Mouse (Mus musculus): ENCODE results near the gene Gm5901.
"Not testable (repeated sequence)": the region's sequence is repeated elsewhere in the genome, so short reads cannot be mapped to it uniquely, and the experiment has no call there.

Gene Gm5901

DNA sequence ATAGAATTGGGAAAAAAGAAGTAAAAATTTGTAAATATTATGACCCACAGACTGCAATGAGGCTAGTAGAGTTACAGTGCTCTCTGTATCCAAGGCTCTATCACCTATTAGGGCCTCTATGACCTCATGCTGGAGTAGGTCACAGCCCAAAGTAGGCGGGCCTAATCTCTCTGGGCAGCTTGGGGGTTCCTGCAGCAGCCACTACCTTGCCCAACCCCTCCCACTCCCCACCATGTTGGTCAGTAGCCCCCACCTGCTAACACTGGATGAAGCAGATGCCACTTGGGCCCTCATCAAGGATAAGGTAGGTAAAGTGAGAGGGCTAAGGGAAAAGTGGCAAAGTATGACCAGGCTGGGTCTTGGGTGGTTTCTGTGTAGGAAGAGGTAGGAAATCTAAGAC is at the start of gene Gm5901:
TSS of gene Gm5901 (plus strand) at position 173 of the 400 bp plus-strand sequence.
- DNase-seq (ENCODE audit: low spot score in 2 of 2): no peak

GRCm38 (mm10) chr7:105325302-105325701 is 49.5 kb upstream of the Gm5901 start:
- DNase-seq (ENCODE audit: low spot score in 2 of 2): no peak

- DNase-seq (ENCODE audit: low spot score in 2 of 2): no peak
These were observed 40.8 kb upstream of the Gm5901 start, which contains the start of gene Olfr690 for GRCm38 (mm10) chr7:105334004-105334403. TSS of gene Olfr690 (minus strand) at chr7:105334104.

GRCm38 (mm10) chr7:105342170-105342569 is 32.7 kb upstream of the Gm5901 start, which contains the start of gene Olfr691:
TSS of gene Olfr691 (minus strand) at chr7:105342270.
- DNase-seq (ENCODE audit: low spot score in 2 of 2): no peak

GRCm38 (mm10) chr7:105342752-105343151 is 32.1 kb upstream of the Gm5901 start:
- no peak for DNase-seq (ENCODE audit: low spot score in 2 of 2)

GRCm38 (mm10) chr7:105356064-105356463 is 18.8 kb upstream of the Gm5901 start:
- not testable (repeated sequence) for DNase-seq (ENCODE audit: low spot score in 2 of 2)

DNA sequence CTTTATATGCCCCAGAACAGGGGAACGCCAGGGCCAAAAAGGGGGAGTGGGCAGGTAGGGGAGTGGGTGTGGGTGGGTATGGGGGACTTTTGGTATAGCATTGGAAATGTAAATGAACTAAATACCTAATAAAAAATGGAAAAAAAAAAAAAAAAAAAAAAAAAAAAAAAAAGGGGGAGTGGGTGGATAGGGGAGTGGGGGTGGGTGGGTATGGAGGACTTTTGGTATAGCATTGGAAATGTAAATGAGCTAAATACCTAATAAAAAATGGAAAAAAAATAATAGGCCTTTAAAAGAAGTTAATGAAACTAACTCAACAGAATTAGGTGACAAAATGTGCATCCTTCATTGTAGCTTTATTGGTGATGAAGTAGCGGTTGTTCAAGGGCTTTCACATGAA is 18.4 kb upstream of the Gm5901 start:
- not testable (repeated sequence) for DNase-seq (ENCODE audit: low spot score in 2 of 2)

GRCm38 (mm10) chr7:105361713-105362112 is 13.1 kb upstream of the Gm5901 start:
- no peak for DNase-seq (ENCODE audit: low spot score in 2 of 2)

DNA sequence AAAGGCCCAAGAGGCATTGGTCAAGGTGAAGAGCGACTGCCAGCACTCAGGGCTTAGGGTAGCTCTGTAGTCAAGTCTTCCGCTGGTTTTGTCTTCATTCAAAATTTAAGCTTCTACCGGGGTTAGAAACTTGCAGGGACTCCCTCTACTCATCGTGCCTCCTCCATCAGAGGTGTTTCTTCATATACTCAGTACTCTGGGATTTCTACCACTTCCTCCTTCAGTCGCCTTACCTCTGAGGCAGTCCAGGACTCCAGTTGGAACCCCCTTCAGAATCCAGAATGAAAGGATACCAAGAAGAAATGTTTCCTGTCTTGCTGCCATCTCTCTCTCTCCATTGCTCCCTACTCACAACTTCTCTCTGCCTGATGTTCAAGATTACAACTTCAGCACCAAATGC is 7.6 kb upstream of the Gm5901 start:
- no peak for DNase-seq (ENCODE audit: low spot score in 2 of 2)

DNA sequence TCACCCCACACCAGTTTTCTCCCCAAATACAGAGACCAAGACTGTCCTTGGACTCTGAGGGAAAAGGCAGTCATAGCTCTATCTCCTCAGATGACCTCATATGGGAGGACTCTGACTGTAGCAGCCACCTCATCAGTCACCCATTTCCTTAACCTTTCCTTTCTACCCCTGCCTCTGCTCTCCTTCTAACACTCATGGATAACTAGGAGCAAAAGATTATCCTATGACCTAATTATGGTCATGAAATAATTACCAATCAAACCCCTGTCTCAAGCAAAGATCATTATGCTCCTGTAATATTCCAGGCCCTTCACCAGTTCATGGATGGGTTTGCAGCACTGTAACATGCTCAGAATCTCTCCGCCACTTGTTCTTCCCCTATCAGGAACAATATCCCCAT is 6.9 kb upstream of the Gm5901 start, which contains the start of gene Olfr692:
TSS of gene Olfr692 (plus strand) at position 301 of the 400 bp plus-strand sequence.
- DNase-seq (ENCODE audit: low spot score in 2 of 2): no peak

GRCm38 (mm10) chr7:105368521-105368920 is 6.3 kb upstream of the Gm5901 start:
- DNase-seq (ENCODE audit: low spot score in 2 of 2): no peak

DNA sequence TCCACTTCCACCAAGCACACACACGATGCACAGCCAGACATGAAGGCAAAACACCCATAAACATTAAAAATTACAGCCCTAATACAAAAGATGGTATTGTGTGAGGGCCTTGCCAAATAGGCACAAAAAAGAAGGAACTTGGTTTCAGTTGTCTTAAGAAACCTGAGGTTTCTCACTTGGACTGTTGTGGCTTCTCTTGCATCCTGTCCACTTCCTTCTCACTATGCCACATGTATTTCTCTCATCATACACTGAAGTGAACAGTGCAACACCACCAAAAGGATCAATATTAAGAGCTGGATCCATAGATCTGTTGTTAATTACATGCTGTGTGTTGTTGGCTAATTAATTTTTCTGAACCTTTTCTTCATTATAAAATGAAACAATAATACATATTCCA is 1.9 kb upstream of the Gm5901 start:
- no peak for DNase-seq (ENCODE audit: low spot score in 2 of 2)

DNA sequence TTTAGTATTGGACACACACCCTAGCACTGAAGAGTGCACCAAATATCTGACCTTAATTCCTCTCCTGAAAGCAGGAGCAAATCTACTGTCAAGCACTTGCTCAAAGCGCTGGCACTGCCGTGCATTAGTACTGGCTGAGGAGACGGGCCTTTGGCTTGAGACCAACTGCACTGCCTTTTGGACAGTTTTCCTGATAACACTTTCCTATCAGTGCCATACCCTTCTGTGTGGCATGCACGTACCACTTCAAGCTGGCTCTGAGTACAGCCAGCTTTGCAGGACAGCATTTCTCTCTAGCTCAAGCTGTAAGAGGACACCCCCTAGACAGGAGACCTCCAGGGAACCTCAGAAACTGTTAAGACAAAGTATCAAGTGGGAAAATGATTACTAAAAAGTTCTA is 1.3 kb upstream of the Gm5901 start:
- no peak for DNase-seq (ENCODE audit: low spot score in 2 of 2)

GRCm38 (mm10) chr7:105373976-105374375 is 862 bp upstream of the Gm5901 start:
- no peak for DNase-seq (ENCODE audit: low spot score in 2 of 2)

DNA sequence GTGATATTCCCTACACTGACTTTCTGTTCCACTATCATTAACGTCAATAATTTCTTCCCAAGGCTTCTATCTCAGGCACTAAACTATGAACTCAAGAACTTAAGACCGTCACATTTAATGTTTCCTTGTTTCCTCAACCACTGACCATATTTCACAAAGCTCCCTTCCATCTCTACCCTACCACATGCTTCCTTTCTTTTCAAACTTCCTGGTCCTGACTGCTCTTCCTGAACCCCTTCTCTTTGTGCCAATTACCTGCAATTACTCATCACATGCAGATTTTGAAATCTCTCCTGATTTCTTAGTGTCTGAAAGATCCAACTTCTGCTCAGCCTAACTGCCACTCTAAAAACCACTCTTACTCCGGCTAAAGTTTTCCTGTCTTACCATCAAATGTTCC is 5.5 kb downstream of the Gm5901 start:
- no peak for DNase-seq (ENCODE audit: low spot score in 2 of 2)

- DNase-seq (ENCODE audit: low spot score in 2 of 2): no peak
These were observed 12.9 kb downstream of the Gm5901 start for GRCm38 (mm10) chr7:105387696-105388095.

DNA sequence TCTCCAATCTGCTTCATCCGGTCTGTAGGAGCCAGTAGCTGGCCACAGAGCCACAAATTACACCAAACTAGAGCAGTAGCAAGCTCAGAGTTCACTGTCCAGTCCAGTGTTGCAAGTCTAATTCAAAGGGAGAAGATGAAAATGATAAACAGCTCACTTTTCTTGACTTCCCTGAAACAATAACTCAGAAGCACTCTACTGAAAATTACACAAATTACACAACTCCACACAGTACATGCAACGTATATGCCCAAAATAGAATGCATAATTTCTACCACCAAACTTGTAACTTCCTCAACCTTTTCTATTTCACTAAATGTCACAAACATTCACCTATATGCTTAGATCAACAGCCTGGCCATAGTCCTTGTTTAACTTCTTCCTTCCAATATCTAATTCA is 15.4 kb downstream of the Gm5901 start:
- no peak for DNase-seq (ENCODE audit: low spot score in 2 of 2)

GRCm38 (mm10) chr7:105394606-105395005 is 19.8 kb downstream of the Gm5901 start:
- no peak for DNase-seq (ENCODE audit: low spot score in 2 of 2)

- no peak for DNase-seq (ENCODE audit: low spot score in 2 of 2)
These were observed 20.4 kb downstream of the Gm5901 start for GRCm38 (mm10) chr7:105395131-105395820.

GRCm38 (mm10) chr7:105396126-105396525 is 21.3 kb downstream of the Gm5901 start:
- DNase-seq (ENCODE audit: low spot score in 2 of 2): no peak

- DNase-seq (ENCODE audit: low spot score in 2 of 2): peak in 1 of 2 experiments; percentile 8
These were observed 24.5 kb downstream of the Gm5901 start for GRCm38 (mm10) chr7:105399058-105399934.

DNA sequence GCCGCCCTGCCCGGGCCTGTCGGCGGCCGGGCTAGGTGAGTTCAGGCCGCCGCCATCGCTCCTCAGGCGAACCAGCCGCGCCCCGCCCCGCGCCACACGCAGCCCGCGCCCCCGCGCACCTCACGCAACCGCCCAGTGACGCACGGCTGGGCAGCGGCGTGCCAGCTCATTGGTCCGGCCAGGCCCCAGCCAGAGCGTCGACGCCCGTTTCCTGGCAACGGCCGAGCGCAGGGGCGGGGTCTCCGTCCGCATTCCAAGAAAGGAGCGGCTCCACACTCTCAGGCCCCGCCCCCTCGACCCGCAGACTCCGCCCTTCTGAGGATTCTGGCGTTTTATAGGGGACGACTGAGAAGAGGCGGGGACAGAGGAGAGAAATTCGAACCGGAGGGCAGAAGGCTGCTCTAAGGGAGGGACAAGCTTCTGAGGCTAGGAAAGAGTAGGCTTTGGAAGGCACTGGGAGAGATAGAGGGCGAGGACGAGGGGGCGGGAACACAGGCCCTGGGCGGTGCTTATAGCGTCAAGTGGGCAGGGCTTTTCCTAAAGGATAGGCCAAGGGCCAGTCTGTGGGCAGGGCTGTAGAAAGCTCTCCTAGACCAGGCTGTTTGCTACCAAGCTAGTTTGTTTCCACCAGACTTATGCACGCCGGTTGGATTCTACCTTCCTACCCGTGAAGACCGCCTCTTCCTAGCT is 25.2 kb downstream of the Gm5901 start, which contains the start of gene Fam160a2:
TSS of gene Fam160a2 (minus strand) at position 120 of the 690 bp plus-strand sequence.
- peak; percentile 98 for DNase-seq (ENCODE audit: low spot score in 2 of 2)

Measured in spleen, postnatal 14 days (tissue).